Mouse (Mus musculus): Measurements from ENCODE around the gene Fbxw21. TPM values are rescaled to one million over a fixed set of nuclear protein-coding genes. Genes with fewer than 3 reads are reported as not detected.

Fbxw21 gene
- polyA plus RNA-seq, 1 experiment from 2014 or later: not detected

GRCm38 (mm10) chr9:109125043-109125442 is 36.8 kb downstream of the Fbxw21 start:
- Histone ChIP-seq H3K9me3 (no peaks in the 10 kb centered on the region), H3K4me1 (no peaks in the 10 kb centered on the region), H3K36me3 (no peaks in the 10 kb centered on the region), H3K4me2 (replicated peaks) (no peak overlapping the region), H3K27me3 (replicated peaks) (no peaks in the 10 kb centered on the region), H3K9ac (no peak overlapping the region), H3K27ac (no peak overlapping the region), H3K4me3 (no peak overlapping the region)
- no peak for ATAC-seq (ENCODE audit: low FRiP score, low read depth)
- WGBS: 77% methylated on average over 2 of the region's 2 CpGs

GRCm38 (mm10) chr9:109124164-109124563 is 37.7 kb downstream of the Fbxw21 start:
- Histone ChIP-seq H3K9me3 (no peaks in the 10 kb centered on the region), H3K4me2 (replicated peaks) (no peak overlapping the region), H3K4me1 (no peaks in the 10 kb centered on the region), H3K36me3 (peaks cover 8% of the 10 kb centered on the region), H3K27ac (no peak overlapping the region), H3K9ac (no peak overlapping the region), H3K4me3 (no peak overlapping the region), H3K27me3 (replicated peaks) (no peaks in the 10 kb centered on the region)
- no peak for ATAC-seq (ENCODE audit: low FRiP score, low read depth)
- 87% methylated on average over 3 of the region's 3 CpGs for WGBS

GRCm38 (mm10) chr9:109123266-109123665 is 38.6 kb downstream of the Fbxw21 start:
- Histone ChIP-seq H3K27me3 (replicated peaks) (no peaks in the 10 kb centered on the region), H3K4me3 (no peak overlapping the region), H3K36me3 (peaks cover 17% of the 10 kb centered on the region), H3K9me3 (no peaks in the 10 kb centered on the region), H3K27ac (no peak overlapping the region), H3K4me1 (no peaks in the 10 kb centered on the region), H3K9ac (no peak overlapping the region), H3K4me2 (replicated peaks) (no peak overlapping the region)
- ATAC-seq (ENCODE audit: low FRiP score, low read depth): no peak
- 69% methylated on average over 6 of the region's 6 CpGs for WGBS

- Histone ChIP-seq H3K9me3 (no peaks in the 10 kb centered on the region), H3K27me3 (replicated peaks) (no peaks in the 10 kb centered on the region), H3K4me2 (replicated peaks) (no peak overlapping the region), H3K27ac (no peak overlapping the region), H3K36me3 (peaks cover 23% of the 10 kb centered on the region), H3K9ac (no peak overlapping the region), H3K4me3 (no peak overlapping the region), H3K4me1 (no peaks in the 10 kb centered on the region)
- no peak for ATAC-seq (ENCODE audit: low FRiP score, low read depth)
- 52% methylated on average over 2 of the region's 2 CpGs for WGBS
These were observed 39.2 kb downstream of the Fbxw21 start for GRCm38 (mm10) chr9:109122553-109123085.

- no peak for ATAC-seq (ENCODE audit: low FRiP score, low read depth)
- Histone ChIP-seq H3K9ac (no peak overlapping the region), H3K27me3 (replicated peaks) (no peaks in the 10 kb centered on the region), H3K9me3 (no peaks in the 10 kb centered on the region), H3K27ac (no peak overlapping the region), H3K4me1 (no peaks in the 10 kb centered on the region), H3K4me3 (no peak overlapping the region), H3K4me2 (replicated peaks) (no peak overlapping the region), H3K36me3 (peaks cover 40% of the 10 kb centered on the region)
- WGBS: 91% methylated on average over 6 of the region's 6 CpGs
These were observed 40.9 kb downstream of the Fbxw21 start for GRCm38 (mm10) chr9:109120956-109121355.

GRCm38 (mm10) chr9:109119571-109119970 is 42.3 kb downstream of the Fbxw21 start:
- Histone ChIP-seq H3K9me3 (no peaks in the 10 kb centered on the region), H3K4me1 (no peaks in the 10 kb centered on the region), H3K4me2 (replicated peaks) (no peak overlapping the region), H3K27ac (no peak overlapping the region), H3K27me3 (replicated peaks) (no peaks in the 10 kb centered on the region), H3K36me3 (peaks cover 54% of the 10 kb centered on the region), H3K4me3 (no peak overlapping the region), H3K9ac (no peak overlapping the region)
- WGBS: 93% methylated on average over 9 of the region's 9 CpGs
- ATAC-seq (ENCODE audit: low FRiP score, low read depth): no peak

- Histone ChIP-seq H3K4me1 (no peaks in the 10 kb centered on the region), H3K4me2 (replicated peaks) (no peak overlapping the region), H3K4me3 (no peak overlapping the region), H3K9ac (no peak overlapping the region), H3K9me3 (no peaks in the 10 kb centered on the region), H3K36me3 (peaks cover 69% of the 10 kb centered on the region), H3K27ac (no peak overlapping the region), H3K27me3 (replicated peaks) (no peaks in the 10 kb centered on the region)
- 96% methylated on average over 4 of the region's 4 CpGs for WGBS
- no peak for ATAC-seq (ENCODE audit: low FRiP score, low read depth)
These were observed 43.7 kb downstream of the Fbxw21 start for GRCm38 (mm10) chr9:109118106-109118505.

GRCm38 (mm10) chr9:109116205-109116604 is 45.6 kb downstream of the Fbxw21 start:
- Histone ChIP-seq H3K4me1 (no peaks in the 10 kb centered on the region), H3K4me3 (no peak overlapping the region), H3K27ac (no peak overlapping the region), H3K9ac (no peak overlapping the region), H3K27me3 (replicated peaks) (no peaks in the 10 kb centered on the region), H3K9me3 (no peaks in the 10 kb centered on the region), H3K4me2 (replicated peaks) (no peak overlapping the region), H3K36me3 (peaks cover 88% of the 10 kb centered on the region)
- WGBS: 93% methylated on average over 10 of the region's 10 CpGs
- no peak for ATAC-seq (ENCODE audit: low FRiP score, low read depth)

- no peaks in the 10 kb centered on the region for H3K9me3 ChIP-seq
- H3K36me3 ChIP-seq: peaks cover 100% of the 10 kb centered on the region
- H3K27ac ChIP-seq: no peak overlapping the region
- no peaks in the 10 kb centered on the region for H3K27me3 ChIP-seq (replicated peaks)
- no peak overlapping the region for H3K9ac ChIP-seq
- H3K4me2 ChIP-seq (replicated peaks): no peak overlapping the region
- H3K4me1 ChIP-seq: no peaks in the 10 kb centered on the region
- H3K4me3 ChIP-seq: no peak overlapping the region
- 90% methylated on average over 7 of the region's 7 CpGs for WGBS
- ATAC-seq (ENCODE audit: low FRiP score, low read depth): no peak
These were observed 47.0 kb downstream of the Fbxw21 start for GRCm38 (mm10) chr9:109114871-109115270.

GRCm38 (mm10) chr9:109114276-109114675 is 47.6 kb downstream of the Fbxw21 start:
- WGBS: 95% methylated on average over 11 of the region's 11 CpGs
- Histone ChIP-seq H3K27me3 (replicated peaks) (no peaks in the 10 kb centered on the region), H3K27ac (no peak overlapping the region), H3K36me3 (peaks cover 100% of the 10 kb centered on the region), H3K9me3 (no peaks in the 10 kb centered on the region), H3K4me2 (replicated peaks) (no peak overlapping the region), H3K4me3 (no peak overlapping the region), H3K9ac (no peak overlapping the region), H3K4me1 (no peaks in the 10 kb centered on the region)
- ATAC-seq (ENCODE audit: low FRiP score, low read depth): no peak

- 89% methylated on average over 8 of the region's 8 CpGs for WGBS
- ATAC-seq (ENCODE audit: low FRiP score, low read depth): no peak
- H3K36me3 ChIP-seq: peaks cover 100% of the 10 kb centered on the region
These were observed 48.5 kb downstream of the Fbxw21 start for GRCm38 (mm10) chr9:109113331-109113730.

GRCm38 (mm10) chr9:109111591-109111990 is 50.2 kb downstream of the Fbxw21 start:
- 92% methylated on average over 9 of the region's 9 CpGs for WGBS
- Histone ChIP-seq H3K4me3 (no peak overlapping the region), H3K27me3 (replicated peaks) (no peaks in the 10 kb centered on the region), H3K9ac (no peak overlapping the region), H3K4me1 (peaks cover 4% of the 10 kb centered on the region), H3K4me2 (replicated peaks) (no peak overlapping the region), H3K36me3 (peaks cover 100% of the 10 kb centered on the region), H3K9me3 (no peaks in the 10 kb centered on the region), H3K27ac (no peak overlapping the region)
- no peak for ATAC-seq (ENCODE audit: low FRiP score, low read depth)

More at GRCm38 (mm10) chr9:109113331-109113730, 48.5 kb downstream of the Fbxw21 start:
- H3K27me3 ChIP-seq (replicated peaks): no peaks in the 10 kb centered on the region
- no peaks in the 10 kb centered on the region for H3K9me3 ChIP-seq
- H3K4me1 ChIP-seq: no peaks in the 10 kb centered on the region
- no peak overlapping the region for H3K4me3 ChIP-seq
- no peak overlapping the region for H3K27ac ChIP-seq
- no peak overlapping the region for H3K4me2 ChIP-seq (replicated peaks)
- no peak overlapping the region for H3K9ac ChIP-seq

- Histone ChIP-seq H3K36me3 (peaks cover 100% of the 10 kb centered on the region), H3K4me1 (peaks cover 4% of the 10 kb centered on the region), H3K9ac (no peak overlapping the region), H3K4me3 (no peak overlapping the region), H3K27me3 (replicated peaks) (no peaks in the 10 kb centered on the region), H3K4me2 (replicated peaks) (no peak overlapping the region), H3K27ac (no peak overlapping the region), H3K9me3 (no peaks in the 10 kb centered on the region)
- ATAC-seq (ENCODE audit: low FRiP score, low read depth): no peak
- 85% methylated on average over 4 of the region's 4 CpGs for WGBS
These were observed 50.7 kb downstream of the Fbxw21 start for GRCm38 (mm10) chr9:109111101-109111500.

All from neural tube, embryonic 12.5 days (tissue).